ENCODE assay signal across 17 mouse cellular contexts in the genomic region with DNA sequence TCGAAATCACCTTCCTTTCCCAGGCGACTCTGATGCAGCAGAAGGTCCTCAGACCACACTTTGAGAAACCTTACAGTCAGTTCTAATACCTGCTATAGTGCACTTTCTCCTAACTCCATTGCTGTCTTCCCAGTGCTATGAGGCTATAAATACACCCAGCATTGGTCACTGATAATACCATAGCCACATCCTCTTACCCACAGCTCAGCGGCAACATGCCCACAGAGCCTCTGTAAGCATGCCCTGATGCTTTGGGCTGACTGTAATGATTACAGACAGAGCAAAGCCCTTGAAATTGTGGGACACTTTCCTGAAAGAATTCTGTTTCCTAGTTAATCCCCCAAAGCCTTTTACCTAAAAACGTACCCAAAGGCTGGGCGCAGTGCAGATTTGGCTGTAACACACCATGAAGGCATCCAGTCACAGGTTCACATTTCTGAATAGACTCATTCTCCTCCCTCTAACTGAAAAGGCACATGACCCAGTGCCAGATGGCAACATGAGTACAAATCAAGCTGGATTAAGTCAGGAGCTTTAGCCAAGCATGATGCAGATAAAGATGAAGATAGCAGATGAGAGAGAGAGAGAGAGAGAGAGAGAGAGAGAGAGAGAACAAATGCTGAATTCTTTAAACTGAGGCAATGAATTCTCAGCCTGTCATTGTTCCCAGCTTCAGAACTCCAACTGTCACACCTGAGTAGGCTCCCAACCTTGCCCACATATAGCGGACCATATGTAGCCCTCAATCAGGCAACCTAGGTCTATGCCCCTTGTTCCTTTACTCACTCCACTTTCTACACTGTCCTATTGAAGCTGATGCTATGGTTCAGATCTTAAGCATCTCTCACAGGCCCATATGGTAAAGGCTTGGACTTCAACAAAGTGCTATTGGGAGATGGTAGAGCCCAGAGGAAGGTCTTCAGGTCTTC. TPM values are rescaled to one million over a fixed set of nuclear protein-coding genes. Genes with fewer than 3 reads are reported as not detected.
DNase-seq lines count a peak whose midpoint lies in the region; ATAC-seq and TF ChIP-seq lines count a peak whose summit lies in the region.
"Had no signal": no experiment of that assay in that cellular context is flagged by ENCODE, and none has a peak within 500 bp of the region (broad histone marks: within the 10 kb centered on the region; RNA-seq: fewer than 3 reads in every experiment).

No protein-coding gene starts in this region.

- DNase-seq in forebrain, postnatal 0 days = peak; percentile 7
- peak; percentile 50 to 67 for DNase-seq in cerebellum, postnatal 25 days
- DNase-seq in retina, embryonic 14.5 days (ENCODE audit: low spot score) = peak; percentile 77
- no peak for DNase-seq in testis, postnatal 10 days (ENCODE audit: low spot score)
- no peak for DNase-seq in kidney, adult 18-20 months
- DNase-seq: gastrocnemius, adult 2 months; kidney, postnatal 14 days; liver; lung, embryonic 14.5 days; right cerebral cortex, postnatal 4 days; thymus, postnatal 4 days had no signal

- H3K4me3 ChIP-seq in forebrain, postnatal 0 days (ENCODE audit: low read depth, low read length) = no peak overlapping the region
- no peak overlapping the region for H3K4me3 ChIP-seq in forebrain, embryonic 12.5 days (replicated peaks)
- peak overlapping the region; percentile 60 for H3K4me3 ChIP-seq in megakaryocyte, embryonic 14.5 days (replicated peaks)
- H3K4me3 ChIP-seq: gastrocnemius, adult 2 months; heart, embryonic 13.5 days; left cerebral cortex, adult 2 months; stomach, embryonic 15.5 days had no signal

- H3K36me3 ChIP-seq in forebrain, postnatal 0 days (ENCODE audit: insufficient read depth) = no peaks in the 10 kb centered on the region
- no peaks in the 10 kb centered on the region for H3K36me3 ChIP-seq in forebrain, embryonic 12.5 days (replicated peaks)
- H3K36me3 ChIP-seq in megakaryocyte, embryonic 14.5 days (replicated peaks; ENCODE audit: low read length) = peaks cover 2% of the 10 kb centered on the region
- H3K36me3 ChIP-seq: heart, embryonic 13.5 days; stomach, embryonic 15.5 days had no signal

- H3K4me2 ChIP-seq in forebrain, postnatal 0 days (ENCODE audit: low read depth) = no peak overlapping the region
- H3K4me2 ChIP-seq in forebrain, embryonic 12.5 days = no peak overlapping the region
- H3K4me2 ChIP-seq: heart, embryonic 13.5 days; lung, embryonic 14.5 days; stomach, embryonic 15.5 days had no signal

- no peaks in the 10 kb centered on the region for H3K4me1 ChIP-seq in forebrain, postnatal 0 days (ENCODE audit: insufficient read depth)
- peaks cover 7% of the 10 kb centered on the region; the same call in 1 of the 2 replicates for H3K4me1 ChIP-seq in forebrain, embryonic 12.5 days
- H3K4me1 ChIP-seq in megakaryocyte, embryonic 14.5 days = peaks cover 64% of the 10 kb centered on the region
- H3K4me1 ChIP-seq: stomach, embryonic 15.5 days had no signal

- ATAC-seq in forebrain, postnatal 0 days = 0 out of 2 replicates have a peak, but pooled peaks have one; percentile 23
- no peak for ATAC-seq in forebrain, embryonic 12.5 days (ENCODE audit: low FRiP score)
- ATAC-seq in megakaryocyte, adult 5-6 weeks (ENCODE audit: poor library complexity, severe bottlenecking) = no peak

- no peaks in the 10 kb centered on the region for H3K9me3 ChIP-seq in forebrain, postnatal 0 days (ENCODE audit: low read length)
- H3K9me3 ChIP-seq in forebrain, embryonic 12.5 days = no peaks in the 10 kb centered on the region
- 0 out of 2 replicates have a peak, but pooled peaks cover 8% of the 10 kb centered on the region for H3K9me3 ChIP-seq in megakaryocyte, embryonic 14.5 days
- H3K9me3 ChIP-seq: stomach, embryonic 15.5 days had no signal

- H3K27ac ChIP-seq in forebrain, postnatal 0 days (ENCODE audit: low read depth, low read length) = no peak overlapping the region
- H3K27ac ChIP-seq in forebrain, embryonic 12.5 days = no peak overlapping the region
- H3K27ac ChIP-seq: gastrocnemius, adult 2 months; heart, embryonic 13.5 days; left cerebral cortex, adult 2 months; stomach, embryonic 15.5 days had no signal

- WGBS in forebrain, postnatal 0 days = 76% methylated on average over 6 of the region's 6 CpGs
- WGBS in forebrain, embryonic 12.5 days = 85% methylated on average over 6 of the region's 6 CpGs

- no peaks in the 10 kb centered on the region for H3K27me3 ChIP-seq in forebrain, postnatal 0 days (ENCODE audit: insufficient read depth, low read length)
- H3K27me3 ChIP-seq in forebrain, embryonic 12.5 days = no peaks in the 10 kb centered on the region
- no peaks in the 10 kb centered on the region for H3K27me3 ChIP-seq in megakaryocyte, embryonic 14.5 days (replicated peaks)
- H3K27me3 ChIP-seq: heart, embryonic 13.5 days; stomach, embryonic 15.5 days had no signal

- no peak overlapping the region for H3K9ac ChIP-seq in forebrain, postnatal 0 days
- no peak overlapping the region for H3K9ac ChIP-seq in forebrain, embryonic 12.5 days
- H3K9ac ChIP-seq: heart, embryonic 13.5 days; lung, embryonic 14.5 days; stomach, embryonic 15.5 days had no signal

- no peak for TF ChIP-seq CTCF in forebrain, postnatal 0 days (IDR thresholded peaks at IDR 0.05; ENCODE audit: low read depth)

RNA-seq across cellular contexts. Expression of a gene that starts 44.7 kb away (rescaled TPM):
- 10.0 and 15.5 TPM in 2 replicates for total RNA-seq in forebrain, postnatal 0 days (2014; rRNA removed)
- polyA plus RNA-seq in forebrain, postnatal 0 days (2015; fragmentation: Nextera tagmentation; extraction: Ambion mirVana) = 3.6 and 5.7 TPM in 2 replicates
- 9.3 and 9.7 TPM in 2 replicates for polyA plus RNA-seq in forebrain, embryonic 12.5 days (2016; fragmentation: Nextera tagmentation; extraction: Ambion mirVana)
- 0.62 TPM in 1 of 2 replicates, not detected in the other for polyA plus RNA-seq in megakaryocyte, embryonic 14.5 days (2012; ENCODE audit: insufficient read depth, low replicate concordance)
- 0.07 TPM in 1 of 2 replicates, not detected in the other for total RNA-seq in megakaryocyte, adult 5-6 weeks (2015)
- 0.18 and 0.28 TPM in 2 replicates for total RNA-seq in megakaryocyte, adult 5-6 weeks (2017)

Comparison
In these comparisons a context has a peak if more than half of its experiments do, and no peak if none do; other contexts are left out.
1. DNase-seq: peak in forebrain, postnatal 0 days (single experiment), cerebellum, postnatal 25 days (2 of 2) and retina, embryonic 14.5 days (single experiment); none in testis, postnatal 10 days (single experiment) and kidney, adult 18-20 months (single experiment).